Mouse (Mus musculus): ENCODE measurements around the gene Cd96.

DNA sequence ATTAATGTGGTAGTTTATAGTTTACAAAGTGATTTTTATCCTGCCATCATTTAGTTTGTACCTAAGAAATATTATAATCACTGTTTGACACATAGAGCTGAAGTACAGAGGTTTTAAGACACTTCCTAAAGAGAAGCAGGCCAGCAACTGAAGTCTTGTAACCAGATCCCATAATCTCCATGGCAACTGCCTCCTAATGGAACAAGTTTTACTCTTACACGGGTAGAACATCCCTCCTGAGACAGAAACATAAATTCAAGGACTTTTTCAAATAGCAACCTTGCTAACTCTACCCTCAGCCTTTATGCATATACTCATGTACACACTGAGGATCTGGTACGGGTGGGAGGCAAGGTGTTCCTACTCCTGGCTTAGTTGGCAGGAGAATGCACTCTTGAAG is 83.8 kb downstream of the Cd96 start:
- TF ChIP-seq EP300 (IDR thresholded peaks at IDR 0.05) = no peak
- no peak for TF ChIP-seq CTCF (IDR thresholded peaks at IDR 0.05)

Data from lung, postnatal 0 days (tissue).